Mouse (Mus musculus): ENCODE results near the gene Ccer1. TPM values are rescaled to one million over a fixed set of nuclear protein-coding genes. Genes with fewer than 3 reads are reported as not detected.

Ccer1 gene
- total RNA-seq, 2 experiments from 2014 or later: not detected

Other genes starting within 250 kb of the Ccer1 start
- 100 to 1,000 TPM; 271 to 286 TPM for gene Dcn, start 213.4 kb upstream of the Ccer1 start, total RNA-seq (2021)
- gene Lum, start 127.9 kb upstream of the Ccer1 start, total RNA-seq (2021): 10 to 100 TPM; 18.9 to 21.1 TPM
- gene Kera, start 86.2 kb upstream of the Ccer1 start, total RNA-seq (2021): 10 to 100 TPM; 15.3 to 16.8 TPM
- gene Epyc, start 49.0 kb upstream of the Ccer1 start, total RNA-seq (2021): under 1 TPM in 1 of 2 experiments, not detected in 1; 0.15 TPM
- not detected for gene C030005K15Rik, start 33.7 kb downstream of the Ccer1 start, total RNA-seq (2021)

Data from gastrocnemius, postnatal 36 days (tissue).